In the genomic region with DNA sequence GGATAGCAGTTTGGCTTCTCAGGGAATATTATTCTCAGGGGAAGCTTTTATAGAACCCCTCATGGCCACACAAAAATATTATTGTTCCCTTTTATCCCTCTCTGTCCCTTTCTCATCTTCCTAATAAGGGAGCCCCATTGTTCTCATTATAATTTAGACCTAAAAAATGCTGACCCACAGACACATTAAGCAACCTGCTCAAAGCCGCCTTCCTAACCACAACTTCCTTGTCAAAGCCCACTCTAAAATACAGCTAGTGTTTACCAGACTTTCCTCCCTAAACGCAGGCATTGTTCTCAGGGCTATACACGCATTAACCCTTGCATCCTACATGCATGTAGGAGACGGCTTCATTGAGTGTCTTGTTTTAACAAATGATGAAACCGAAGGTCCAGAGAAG, we compare ENCODE assay signal across 19 mouse cellular contexts.
A peak's percentile ranks its signal among the peaks of the same experiment; 100 is the strongest.
DNase-seq lines count a peak whose midpoint lies in the region; ATAC-seq lines count a peak whose summit lies in the region.
"Had no signal": no experiment of that assay in that cellular context is flagged by ENCODE, and none has a peak within 500 bp of the region (broad histone marks: within the 10 kb centered on the region; RNA-seq: fewer than 3 reads in every experiment).

No protein-coding gene starts in this region.

- DNase-seq in lung, postnatal 36 days, result peak; percentile 12
- DNase-seq in lung, postnatal 4 days, result no peak
- DNase-seq in adrenal gland, adult 18-20 months (ENCODE audit: low spot score in 2 of 2), result no peak
- DNase-seq in gastrocnemius, postnatal 10 days, result no peak
- DNase-seq: adrenal gland, adult 8-10 months; adrenal gland, postnatal 25 days; cerebellum, adult 11-12 months; cerebellum, adult 8-10 months; cerebellum, postnatal 10 days; cerebellum, postnatal 36 days; gastrocnemius, postnatal 36 days; heart, postnatal 10 days; heart, postnatal 36 days had no signal

- ATAC-seq in granulocyte monocyte progenitor cell, adult 5-6 weeks (replicated peaks; ENCODE audit: poor library complexity, severe bottlenecking), result peak; percentile 77
- ATAC-seq in megakaryocyte, adult 5-6 weeks (ENCODE audit: poor library complexity, severe bottlenecking), result peak; percentile 55
- ATAC-seq: CD4-positive, CD25-positive, alpha-beta regulatory T cell, adult 4 months; forebrain, embryonic 15.5 days; hindbrain, postnatal 0 days; inflammation-experienced regulatory T-cells, adult 6 months had no signal
